Mouse (Mus musculus) frontal cortex, postnatal 36 days (tissue): ENCODE measurements around the gene Fem1b.
A peak's percentile ranks its signal among the peaks of the same experiment; 100 is the strongest.
"Not testable (repeated sequence)": the region's sequence is repeated elsewhere in the genome, so short reads cannot be mapped to it uniquely, and the experiment has no call there.

Experiments
- DNase-seq, 2 experiments: peaks; one replicate each; pipeline ENCODE4 v3.0.0; 2022; ENCODE audit warnings: low spot score in 2 of 2

Gene Fem1b

DNA sequence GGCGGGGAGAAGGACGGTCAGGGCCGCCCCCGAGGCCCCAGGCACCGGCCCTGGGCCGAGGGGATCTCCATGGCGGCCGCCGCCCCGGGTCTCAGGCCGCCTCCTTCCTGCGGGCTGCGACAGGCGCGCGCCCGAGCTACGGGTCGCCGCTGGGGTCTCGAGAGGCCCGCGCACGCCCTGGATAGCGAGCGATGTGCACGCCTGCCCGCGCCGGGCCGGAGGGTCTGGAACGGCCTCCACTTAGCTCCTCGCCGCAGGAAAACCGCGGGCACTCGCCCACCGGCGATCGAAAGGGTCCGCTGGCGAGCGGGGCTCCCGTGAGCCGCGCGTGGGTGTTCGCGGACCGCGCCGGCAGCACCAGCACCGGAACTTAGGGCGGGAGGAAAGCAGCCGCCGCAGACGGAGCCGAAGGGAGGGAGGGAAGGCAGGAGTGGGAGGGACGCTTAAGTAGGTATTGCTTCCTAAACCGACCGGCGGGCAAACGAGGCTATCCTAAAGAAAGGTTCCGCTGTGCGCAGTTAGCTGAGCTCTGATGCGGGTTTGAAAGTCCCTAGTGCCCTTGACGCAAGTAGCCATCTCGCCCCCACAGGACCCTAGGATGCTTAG is at the start of gene Fem1b:
Gene Fem1b, minus strand, starts transcription at position 419 of the 606 bp plus-strand sequence.
- DNase-seq = peak; percentile 89 to 93

DNA sequence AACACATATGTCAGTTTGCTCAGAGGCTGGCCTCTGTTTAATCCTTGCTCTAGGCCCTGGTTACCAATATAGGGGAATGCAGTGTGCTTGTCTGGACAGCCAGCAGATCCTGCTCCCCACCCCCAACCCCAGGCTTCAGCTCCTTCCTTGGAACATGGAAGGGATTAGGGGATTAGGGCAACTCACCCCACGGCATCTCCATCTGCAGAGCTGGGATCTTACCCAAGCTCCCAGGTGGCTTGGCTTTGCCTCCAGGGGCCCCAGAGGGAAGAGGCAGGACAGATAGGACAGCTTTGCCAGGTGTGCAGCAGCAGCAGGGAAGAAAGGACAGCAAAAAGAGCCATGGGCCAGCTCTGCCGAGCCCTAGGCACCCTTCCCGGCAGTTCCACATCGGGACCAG is 49.1 kb upstream of the Fem1b start:
- no peak for DNase-seq

DNA sequence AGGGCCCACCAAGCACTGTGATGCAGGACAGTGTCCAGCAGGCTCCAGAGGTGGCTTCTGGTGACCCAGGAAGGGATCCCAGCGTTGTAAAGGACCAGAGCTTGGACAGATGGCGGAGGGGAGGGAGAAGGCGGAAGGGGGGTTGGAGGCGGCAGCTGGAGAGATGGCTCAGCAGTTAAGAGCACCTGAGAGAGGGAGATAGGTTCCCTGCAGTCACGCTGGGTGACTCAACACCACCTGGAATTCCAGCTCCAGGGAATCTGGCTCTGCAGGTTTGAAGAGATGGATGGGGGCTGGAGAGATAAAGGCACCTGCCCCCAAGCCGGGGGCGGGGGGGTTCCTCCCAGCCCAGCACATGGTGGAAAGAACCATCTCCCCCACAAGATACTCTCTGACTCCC is 48.4 kb upstream of the Fem1b start:
- DNase-seq = not testable (repeated sequence)

DNA sequence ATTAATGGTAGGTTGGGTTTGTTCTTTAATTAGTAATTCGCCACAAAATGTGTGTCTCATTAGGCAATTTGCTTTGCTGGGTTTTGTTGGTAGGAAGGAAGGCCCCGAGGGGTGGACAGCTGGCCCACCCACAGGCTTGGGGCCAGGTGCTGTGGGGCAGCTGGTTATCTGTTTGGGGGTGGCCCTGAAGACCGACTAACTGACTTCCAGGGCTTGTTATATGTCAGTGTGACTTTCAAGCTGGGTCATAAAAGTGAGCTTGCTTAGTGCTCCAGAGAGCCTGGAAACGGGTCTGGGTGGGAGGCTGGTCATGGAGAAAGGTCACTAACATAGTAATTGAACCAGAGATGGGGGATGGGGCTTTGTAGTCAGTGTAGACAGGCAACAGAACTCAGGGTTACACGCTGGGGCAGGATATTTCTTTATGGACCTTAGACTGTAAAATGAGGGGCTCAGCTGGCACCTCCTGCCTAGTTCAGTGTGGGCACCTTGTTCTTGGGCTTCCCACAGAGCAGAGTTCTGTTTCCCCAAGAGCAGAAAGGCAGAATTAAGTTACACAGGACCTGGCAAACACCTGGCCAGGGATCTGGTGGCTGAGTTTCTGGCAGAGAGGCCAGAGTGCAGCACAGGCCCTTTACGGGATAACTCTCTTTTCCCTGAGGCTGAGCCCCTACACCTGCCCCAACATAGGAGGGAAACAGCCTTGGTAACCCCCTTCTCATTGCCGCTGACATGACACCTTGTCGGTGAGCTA is 46.7 kb upstream of the Fem1b start:
- DNase-seq = no peak

DNA sequence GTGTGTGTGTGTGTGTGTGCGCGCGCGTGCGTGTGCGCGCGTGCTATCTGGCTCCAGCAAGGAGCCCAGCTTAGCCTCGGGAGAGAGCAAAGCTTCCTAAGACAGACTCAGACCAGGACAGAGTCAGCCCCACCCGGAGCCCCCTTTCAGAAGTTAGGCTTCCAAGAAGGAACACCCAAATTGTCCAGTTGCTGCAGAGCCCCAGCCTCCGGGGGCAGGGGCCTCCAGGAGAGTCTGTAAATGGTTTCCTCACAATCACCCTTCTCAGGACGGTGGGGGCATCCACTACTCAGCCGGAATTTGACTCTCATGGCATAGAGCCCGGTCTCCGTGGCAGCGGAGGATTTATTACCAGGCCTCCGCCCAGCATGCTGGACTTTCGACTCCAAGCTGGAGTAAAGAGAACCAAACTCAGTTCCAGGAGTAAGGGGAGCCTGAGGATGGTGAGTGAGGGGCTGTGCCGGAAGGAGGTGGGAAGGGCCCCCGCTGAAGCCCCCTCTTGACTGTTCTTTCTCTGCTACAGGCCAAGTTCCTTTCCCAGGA is 46.1 kb upstream of the Fem1b start, which contains the start of gene Calml4:
Gene Calml4, plus strand, starts transcription at position 362 of the 543 bp plus-strand sequence.
- no peak for DNase-seq

DNA sequence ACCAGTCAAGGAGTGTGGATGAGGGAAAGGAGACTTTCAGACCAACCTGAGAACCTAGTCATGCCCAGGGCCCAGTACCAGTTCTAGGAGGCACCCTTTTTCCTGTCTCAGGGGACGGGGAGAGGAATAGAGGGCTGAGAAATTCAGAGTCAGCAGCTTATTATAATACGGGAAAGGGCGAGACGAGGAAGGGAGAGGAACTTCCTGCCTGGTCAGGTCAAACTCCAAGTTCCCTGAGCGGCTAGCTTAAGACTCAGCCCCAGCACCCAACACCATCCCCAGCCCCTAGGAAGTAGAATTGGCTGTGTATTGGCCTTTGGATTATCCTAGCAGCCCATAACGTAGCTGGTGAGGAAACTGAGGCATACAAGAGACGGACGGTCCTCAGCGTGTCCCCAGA is 45.5 kb upstream of the Fem1b start:
- DNase-seq = no peak

DNA sequence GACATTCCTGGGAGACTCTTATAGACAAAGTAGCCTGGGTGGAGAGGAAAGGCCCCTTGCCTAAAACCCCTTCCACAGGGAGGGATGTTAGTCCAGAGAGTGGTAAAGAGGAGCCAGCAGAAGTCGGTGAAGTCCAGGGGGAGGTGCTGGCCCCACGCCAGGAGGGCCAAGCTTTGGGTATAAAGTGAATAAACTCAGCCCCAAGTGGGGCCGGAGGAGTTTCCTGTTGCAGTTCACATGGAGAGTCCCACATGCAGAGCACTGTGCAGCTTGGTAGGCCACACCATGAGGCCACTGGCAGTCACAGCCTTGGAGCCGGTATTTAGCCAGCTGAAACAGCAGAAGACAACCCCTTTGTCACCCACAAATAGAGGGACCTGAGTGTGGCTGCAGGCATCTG is 42.7 kb upstream of the Fem1b start:
- DNase-seq = no peak

DNA sequence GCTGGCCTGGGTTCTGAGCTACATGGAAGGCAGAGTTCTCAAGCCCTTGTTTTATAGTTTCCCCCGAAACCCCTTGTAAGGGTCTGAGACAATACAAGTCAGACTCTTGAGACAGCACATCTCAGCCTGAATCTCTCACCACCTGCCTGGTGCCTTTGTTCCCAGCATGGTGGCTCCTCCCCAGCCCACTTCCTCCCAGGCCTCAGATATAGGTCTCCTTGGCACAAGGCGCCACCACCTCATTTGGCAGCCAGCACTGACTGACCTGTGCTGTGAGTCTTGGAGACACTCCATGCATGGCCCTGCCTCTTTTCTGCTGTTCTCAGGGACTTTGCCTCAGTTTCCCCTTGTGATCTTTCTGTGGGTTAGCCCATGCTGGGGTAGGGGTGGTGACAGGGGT is 39.8 kb upstream of the Fem1b start:
- DNase-seq = no peak

DNA sequence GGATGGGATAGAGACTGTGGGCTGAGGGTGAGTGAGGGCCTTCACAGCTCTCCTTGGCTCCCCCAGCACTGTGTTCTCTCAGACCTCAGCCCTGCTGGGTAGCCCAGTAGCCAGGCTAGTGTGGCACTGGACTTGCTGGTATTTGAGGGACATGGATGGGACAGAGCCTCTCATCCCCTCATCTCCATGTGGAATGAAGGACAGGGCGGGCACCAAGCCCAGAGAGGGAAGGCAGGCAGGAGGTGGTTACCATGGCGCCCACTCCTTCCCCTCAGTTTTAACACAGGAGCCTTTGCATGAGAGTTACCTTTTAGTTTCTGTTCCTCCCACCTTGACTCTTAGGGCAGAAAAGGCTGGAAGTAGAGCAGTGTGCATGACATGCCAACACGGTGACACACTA is 36.9 kb upstream of the Fem1b start:
- no peak for DNase-seq

DNA sequence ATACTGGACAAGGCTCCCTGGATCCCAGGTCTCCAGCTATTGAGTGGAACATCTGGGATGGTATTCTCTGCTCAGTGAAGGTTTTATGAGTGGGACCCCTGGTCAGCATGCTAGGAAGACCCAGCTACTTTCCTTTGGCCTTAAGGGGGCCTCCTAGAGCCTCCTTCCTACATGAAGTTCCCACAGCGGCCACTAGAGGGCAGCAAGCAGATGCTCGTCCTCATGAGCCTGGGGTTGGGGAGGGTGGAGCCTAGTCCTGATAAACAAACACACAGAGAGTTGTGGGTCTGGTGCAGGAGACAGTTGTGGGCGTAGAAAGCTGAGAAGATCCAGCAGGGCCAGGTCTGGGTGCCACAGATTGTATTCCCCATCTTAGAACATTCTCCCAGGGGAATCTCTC is 36.0 kb upstream of the Fem1b start:
- DNase-seq = peak; percentile 86 to 87

DNA sequence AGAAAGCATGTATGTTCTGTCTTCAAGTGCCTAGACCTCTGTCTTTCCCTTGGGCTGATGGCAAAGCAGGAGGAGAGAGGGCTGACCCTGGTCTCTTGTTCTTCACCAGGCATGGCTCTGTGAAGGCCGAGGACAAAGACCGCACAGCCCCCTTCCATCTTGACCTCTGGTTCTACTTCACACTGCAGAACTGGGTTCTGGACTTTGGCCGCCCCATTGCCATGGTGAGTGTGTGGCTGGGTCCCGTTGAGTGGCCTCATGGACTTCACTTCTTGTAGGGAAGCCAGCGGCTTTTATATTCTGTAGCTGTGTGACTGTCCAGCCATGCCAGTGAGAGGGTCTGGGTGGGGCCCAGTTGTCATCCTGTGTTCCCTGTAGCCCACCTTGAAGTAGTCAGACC is 32.7 kb upstream of the Fem1b start:
- DNase-seq = no peak

DNA sequence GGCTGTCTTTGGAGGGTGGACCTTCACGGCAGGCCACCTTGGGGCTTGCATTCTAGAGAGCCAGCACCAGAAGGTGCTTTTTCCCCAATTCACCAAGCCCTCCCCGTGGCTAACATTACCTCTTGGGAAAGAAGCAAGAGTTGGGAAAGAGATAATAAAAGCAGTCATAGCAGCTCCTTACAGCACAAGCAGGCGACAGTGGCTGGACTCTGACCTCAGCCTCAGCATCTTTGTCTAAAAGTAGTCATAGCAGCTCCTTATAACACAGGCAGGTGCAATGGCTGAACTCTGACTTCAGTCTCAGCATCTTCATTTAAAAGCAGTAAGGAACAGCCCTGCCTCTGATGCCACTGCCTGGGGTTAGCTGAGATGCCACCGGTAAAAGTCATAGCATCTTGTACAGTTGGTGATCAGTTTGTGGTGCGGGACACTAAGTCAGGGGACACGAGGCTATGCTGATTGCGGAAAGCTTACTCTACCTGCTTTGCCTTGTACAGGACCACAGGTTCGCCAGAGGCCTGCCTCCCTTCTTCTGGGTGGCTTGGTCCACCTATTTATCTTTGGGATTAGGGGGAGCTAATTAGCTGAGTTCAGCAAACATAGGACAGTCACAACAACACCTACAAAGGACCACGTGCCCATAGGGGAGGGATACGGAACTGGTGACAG is 31.8 kb upstream of the Fem1b start:
- DNase-seq = no peak

DNA sequence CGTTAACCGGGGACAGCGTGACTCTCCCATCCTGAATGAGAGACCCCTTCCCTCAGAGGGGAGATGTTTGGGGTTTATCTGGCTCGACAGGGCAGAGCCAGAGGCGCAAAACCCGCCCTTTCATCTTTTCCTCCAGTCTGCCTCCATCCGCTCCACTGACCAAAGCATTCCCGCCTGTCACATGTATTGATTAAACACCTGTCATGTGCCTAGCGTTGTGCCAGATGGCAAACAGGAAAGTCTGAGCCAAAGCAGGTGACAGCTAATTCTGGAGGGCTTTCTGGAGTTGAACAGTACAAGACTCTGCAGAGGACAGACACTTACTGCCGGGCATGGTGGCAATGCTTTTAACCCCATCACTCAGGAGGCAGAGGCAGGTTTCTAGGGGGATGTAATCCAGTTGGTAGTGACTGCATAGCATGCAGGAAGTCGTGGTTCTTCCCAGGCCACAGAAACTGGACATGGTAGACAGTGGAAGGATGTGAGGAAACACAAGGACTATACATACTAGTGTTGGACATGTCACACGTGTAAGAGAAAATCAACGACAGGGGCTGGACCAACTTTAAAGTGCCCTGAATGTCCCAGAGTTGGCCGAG is 27.5 kb upstream of the Fem1b start:
- no peak for DNase-seq

DNA sequence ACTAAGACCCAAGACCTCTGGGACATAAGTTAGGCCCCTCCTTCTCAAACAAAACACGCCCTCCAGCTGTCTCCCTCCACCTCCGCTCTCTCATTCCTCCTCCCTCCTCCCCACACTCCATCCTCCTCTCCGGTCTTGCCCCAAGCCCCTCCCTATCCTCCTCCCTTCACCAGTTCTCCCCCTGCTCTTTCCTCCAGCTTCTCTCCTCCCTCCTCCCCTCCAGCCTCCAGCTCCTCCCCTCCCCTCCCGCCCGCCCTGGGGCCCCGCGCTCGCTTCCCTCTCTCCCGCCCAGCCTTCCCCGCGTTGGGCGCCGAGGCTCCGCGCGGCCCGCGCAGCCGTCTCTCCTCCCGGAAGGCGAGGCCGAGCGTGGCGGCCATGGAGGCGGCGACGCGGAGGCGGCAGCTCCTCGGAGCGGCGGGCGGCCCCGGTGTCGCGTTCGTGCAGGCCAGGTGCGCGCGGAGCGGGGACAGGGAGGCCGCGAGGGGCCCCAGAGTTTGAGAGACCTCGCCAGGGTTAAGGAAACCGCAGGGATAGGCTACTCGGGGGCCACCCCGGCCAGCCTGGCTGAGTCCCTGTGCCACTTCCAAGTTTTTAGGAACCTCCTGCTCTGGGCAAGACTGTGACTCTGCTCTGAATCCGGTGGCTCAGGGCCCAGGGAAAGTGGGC is 26.9 kb upstream of the Fem1b start, which contains the start of gene Cln6:
Gene Cln6, plus strand, starts transcription at position 280 of the 666 bp plus-strand sequence.
- DNase-seq = peak; percentile 59 to 60

DNA sequence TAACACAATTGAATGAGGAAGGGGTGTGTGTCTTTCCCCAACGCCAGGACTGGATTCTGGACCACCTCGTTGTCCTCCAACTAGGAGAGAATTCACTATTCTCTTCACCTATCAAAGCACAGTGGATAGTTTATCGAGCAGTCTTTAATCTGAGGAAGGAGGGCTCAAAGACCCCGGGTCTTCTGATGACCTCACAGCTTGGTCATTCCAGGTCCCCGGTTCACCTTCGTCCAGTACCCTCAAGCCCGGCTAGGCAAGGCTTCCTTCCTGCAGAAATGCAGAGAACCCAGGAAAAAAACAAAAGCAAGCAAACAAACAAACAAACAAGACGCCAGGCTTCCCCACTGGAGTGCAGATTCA is 26.4 kb upstream of the Fem1b start:
- DNase-seq = no peak

DNA sequence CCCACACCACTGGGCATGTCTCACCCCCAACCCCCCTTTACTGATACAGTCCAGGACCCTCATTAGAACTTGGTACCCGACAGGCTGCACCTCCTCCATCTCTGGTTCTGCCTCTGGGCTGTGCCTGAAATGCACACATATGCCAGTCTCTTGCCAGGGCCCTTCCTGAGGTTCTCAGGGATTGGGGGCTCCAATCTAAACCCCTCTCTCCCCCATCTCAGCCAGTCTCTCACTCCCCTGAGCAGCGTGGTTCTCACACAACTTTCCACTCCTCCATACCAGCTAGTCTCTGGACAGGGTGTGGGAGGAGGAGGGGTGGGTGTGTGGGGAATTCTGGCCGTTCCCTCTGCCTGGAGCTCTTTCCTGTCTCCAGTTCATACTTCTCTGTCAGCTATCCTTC is 25.9 kb upstream of the Fem1b start:
- no peak for DNase-seq

DNA sequence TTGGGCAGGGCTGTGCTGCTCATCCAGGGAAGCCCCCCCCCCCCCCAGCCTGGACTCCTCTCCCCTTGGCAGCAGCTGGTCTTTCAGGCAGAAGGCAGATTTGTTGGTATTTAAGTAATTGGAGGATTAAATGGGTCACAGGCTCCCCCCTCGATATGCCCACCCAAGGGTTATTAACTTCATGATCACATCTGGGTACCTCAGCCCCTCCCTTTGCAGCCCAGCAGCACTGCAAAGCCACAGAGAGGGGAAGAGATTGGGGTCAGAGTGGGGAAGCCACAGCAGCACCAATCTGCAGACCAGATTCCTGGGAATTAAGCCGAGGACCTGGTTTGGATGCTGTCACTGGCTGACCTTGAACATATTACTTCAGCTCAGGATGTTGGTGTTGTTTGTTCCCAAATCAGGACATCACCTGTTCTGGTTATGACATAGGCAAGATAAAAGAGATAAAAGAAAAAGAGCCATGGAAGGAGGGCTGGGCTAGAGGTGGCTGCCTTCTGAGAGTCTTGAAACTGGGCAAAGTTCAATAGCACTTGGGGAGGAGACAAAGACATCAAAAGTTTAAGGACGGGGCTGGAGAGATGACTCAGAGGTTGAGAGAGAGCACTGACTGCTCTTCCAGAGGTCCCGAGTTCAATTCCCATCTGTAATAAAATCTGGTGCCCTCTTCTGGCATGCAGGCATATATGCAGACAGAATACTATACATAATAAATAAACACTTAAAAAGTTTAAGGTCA is 24.1 kb upstream of the Fem1b start:
- DNase-seq = no peak

DNA sequence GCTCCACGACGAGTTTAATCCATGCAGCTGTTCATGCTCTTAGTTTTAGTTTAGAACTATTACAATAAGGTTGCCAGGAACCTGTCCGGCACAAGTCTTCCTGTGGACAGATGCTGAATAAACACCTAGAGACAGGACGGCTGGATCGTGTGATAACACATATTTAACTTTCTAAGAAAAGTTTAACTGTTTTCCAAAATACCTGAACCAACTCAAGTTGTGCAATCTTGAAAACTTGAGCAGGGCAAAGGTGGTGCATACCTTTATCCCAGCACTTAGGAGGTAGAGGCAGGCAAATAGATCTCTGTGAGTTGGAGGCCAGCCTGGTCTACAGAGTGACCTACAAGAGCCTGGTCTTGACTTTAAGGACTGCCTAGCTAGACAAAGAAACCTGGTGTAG is 23.2 kb upstream of the Fem1b start:
- DNase-seq = no peak

DNA sequence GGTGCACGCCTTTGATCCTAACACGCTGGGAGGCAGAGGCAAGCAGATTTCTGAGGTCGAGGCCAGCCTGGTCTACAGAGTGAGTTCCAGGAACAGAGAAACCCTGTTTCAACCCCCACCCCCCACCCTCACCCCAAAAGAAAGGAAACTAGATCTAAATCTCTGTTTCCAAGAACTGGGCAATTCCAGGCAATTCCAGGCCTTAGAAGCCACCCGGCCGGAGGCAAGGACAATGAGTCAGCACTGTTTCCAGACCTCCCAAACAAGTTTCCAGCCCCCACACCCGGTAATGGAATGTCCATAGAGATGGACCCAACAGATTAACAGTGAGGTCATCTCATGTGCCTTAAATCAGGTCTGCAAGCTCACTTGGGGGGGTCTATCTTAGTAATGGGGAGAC is 18.1 kb upstream of the Fem1b start:
- DNase-seq = no peak

DNA sequence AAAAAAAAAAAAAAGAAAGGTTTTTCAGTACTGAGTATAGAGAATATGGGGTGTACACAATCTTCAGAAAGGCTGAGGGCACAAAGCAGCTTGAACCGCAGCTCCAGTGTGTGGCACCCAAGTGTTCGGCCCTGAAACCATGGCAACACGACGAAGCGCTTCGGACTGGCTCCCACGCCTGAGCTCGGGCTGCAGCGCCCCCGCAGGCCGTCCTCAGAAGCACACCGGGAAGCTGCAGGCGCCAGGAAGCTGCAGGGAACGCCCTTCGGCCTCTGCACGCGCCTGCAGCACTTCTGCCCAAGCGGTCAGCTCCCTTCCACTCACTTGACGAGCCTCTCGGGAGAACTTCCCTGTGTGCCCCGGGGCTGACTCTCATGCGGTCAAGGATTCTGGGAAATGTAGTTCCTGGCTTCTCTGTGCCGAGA is 16.9 kb upstream of the Fem1b start:
- peak; percentile 93 to 95 for DNase-seq
